In the genomic region with DNA sequence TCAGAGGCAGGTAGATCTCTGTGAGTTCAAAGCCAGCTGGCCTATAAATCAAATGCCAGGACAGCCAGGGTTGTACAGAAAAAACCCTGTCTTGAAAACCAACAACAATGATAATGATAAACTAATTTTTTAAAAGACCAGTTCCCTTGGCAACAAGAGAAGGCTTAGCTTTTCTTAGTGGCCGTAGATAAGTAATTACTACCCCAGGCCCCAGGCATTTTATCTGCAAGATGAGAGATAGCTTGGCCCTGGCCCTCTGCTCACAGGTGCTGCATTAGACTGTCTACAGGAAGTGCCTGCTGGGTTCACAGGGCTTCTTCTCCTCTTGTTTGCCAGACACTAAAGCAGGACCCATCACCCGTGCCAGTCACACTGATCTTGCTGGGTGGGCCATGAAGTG, we compare ENCODE assay signal across 31 mouse cellular contexts. TPM values are rescaled to one million over a fixed set of nuclear protein-coding genes. Genes with fewer than 3 reads are reported as not detected.
DNase-seq lines count a peak whose midpoint lies in the region; ATAC-seq lines count a peak whose summit lies in the region.
"Had no signal": no experiment of that assay in that cellular context is flagged by ENCODE, and none has a peak within 500 bp of the region (broad histone marks: within the 10 kb centered on the region; RNA-seq: fewer than 3 reads in every experiment).

No protein-coding gene starts in this region.

- no peaks in the 10 kb centered on the region for H3K9me3 ChIP-seq in limb, embryonic 12.5 days
- H3K9me3 ChIP-seq in limb, embryonic 10.5 days (replicated peaks), result no peaks in the 10 kb centered on the region
- H3K9me3 ChIP-seq in embryonic facial prominence, embryonic 14.5 days (ENCODE audit: control insufficient read depth, low read length), result no peaks in the 10 kb centered on the region
- H3K9me3 ChIP-seq: forebrain, embryonic 12.5 days; hindbrain, embryonic 12.5 days; liver, embryonic 15.5 days; lung, embryonic 15.5 days had no signal

- ATAC-seq in limb, embryonic 12.5 days (ENCODE audit: insufficient number of reproducible peaks, insufficient read depth, low FRiP score, low TSS enrichment, low read depth), result no peak
- ATAC-seq in embryonic facial prominence, embryonic 14.5 days (ENCODE audit: low read depth), result no peak
- ATAC-seq: intestine, embryonic 16.5 days had no signal

- 0 out of 2 replicates have a peak overlapping the region, but pooled peaks have one; percentile 27 for H3K4me2 ChIP-seq in limb, embryonic 12.5 days
- H3K4me2 ChIP-seq in embryonic facial prominence, embryonic 14.5 days (ENCODE audit: low read depth, low read length), result peak overlapping the region; percentile 18; the same call in 1 of the 2 replicates
- H3K4me2 ChIP-seq: forebrain, embryonic 12.5 days; heart, embryonic 11.5 days; hindbrain, embryonic 12.5 days; liver, embryonic 15.5 days; lung, embryonic 15.5 days; midbrain, embryonic 11.5 days had no signal

- H3K4me3 ChIP-seq in limb, embryonic 12.5 days (replicated peaks), result 0 out of 2 replicates have a peak overlapping the region, but pooled peaks have one; percentile 12
- no peak overlapping the region for H3K4me3 ChIP-seq in limb, embryonic 10.5 days
- H3K4me3 ChIP-seq in embryonic facial prominence, embryonic 14.5 days (ENCODE audit: low read depth, low read length), result 0 out of 2 replicates have a peak overlapping the region, but pooled peaks have one; percentile 20
- H3K4me3 ChIP-seq: erythroblast, embryonic 14.5 days; forebrain, embryonic 12.5 days; hindbrain, embryonic 12.5 days; liver, embryonic 15.5 days had no signal

- no peaks in the 10 kb centered on the region; the same call in 1 of the 2 replicates for H3K36me3 ChIP-seq in limb, embryonic 12.5 days
- H3K36me3 ChIP-seq in limb, embryonic 10.5 days, result 0 out of 2 replicates have a peak, but pooled peaks cover 5% of the 10 kb centered on the region
- H3K36me3 ChIP-seq in embryonic facial prominence, embryonic 14.5 days (ENCODE audit: control insufficient read depth, insufficient read depth, low read length), result no peaks in the 10 kb centered on the region
- H3K36me3 ChIP-seq: forebrain, embryonic 12.5 days; hindbrain, embryonic 12.5 days; liver, embryonic 15.5 days; lung, embryonic 15.5 days had no signal

- H3K27me3 ChIP-seq in limb, embryonic 12.5 days, result no peaks in the 10 kb centered on the region
- 0 out of 2 replicates have a peak, but pooled peaks cover 4% of the 10 kb centered on the region for H3K27me3 ChIP-seq in limb, embryonic 10.5 days (ENCODE audit: low read depth, poor library complexity, severe bottlenecking)
- H3K27me3 ChIP-seq in embryonic facial prominence, embryonic 14.5 days (replicated peaks; ENCODE audit: control insufficient read depth, insufficient read depth, low read length), result no peaks in the 10 kb centered on the region
- H3K27me3 ChIP-seq: forebrain, embryonic 12.5 days; hindbrain, embryonic 12.5 days; liver, embryonic 15.5 days; lung, embryonic 15.5 days had no signal

- H3K4me1 ChIP-seq in limb, embryonic 12.5 days (replicated peaks), result peaks cover 9% of the 10 kb centered on the region
- peaks cover 22% of the 10 kb centered on the region for H3K4me1 ChIP-seq in limb, embryonic 10.5 days
- peaks cover 12% of the 10 kb centered on the region for H3K4me1 ChIP-seq in embryonic facial prominence, embryonic 14.5 days (ENCODE audit: control insufficient read depth, insufficient read depth, low read length)
- H3K4me1 ChIP-seq: forebrain, embryonic 12.5 days had no signal

- no peak for DNase-seq in limb, embryonic 10.5 days (ENCODE audit: low spot score)
- peak; percentile 27 for DNase-seq in ovary, adult 18-20 months (ENCODE audit: low spot score)
- DNase-seq in ovary, postnatal 14 days (ENCODE audit: low spot score), result no peak
- DNase-seq in embryonic facial prominence, embryonic 14.5 days (ENCODE audit: low spot score), result no peak
- no peak for DNase-seq in embryo, embryonic 11 days
- DNase-seq in gastrocnemius, adult 18-20 months (ENCODE audit: low spot score), result no peak
- DNase-seq: adrenal gland, adult 8-10 months; B cell, adult 2 months; cerebellum, adult 2 months; cerebellum, postnatal 14 days; gastrocnemius, postnatal 14 days; heart, postnatal 36 days; kidney, adult 8-10 months; kidney, postnatal 4 days; layer of hippocampus, postnatal 36 days; lung, postnatal 36 days; right cerebral cortex, adult 18-20 months; right cerebral cortex, postnatal 4 days; thymus, adult 18-20 months; thymus, postnatal 4 days had no signal

- H3K9ac ChIP-seq in limb, embryonic 12.5 days (replicated peaks), result no peak overlapping the region
- no peak overlapping the region for H3K9ac ChIP-seq in embryonic facial prominence, embryonic 14.5 days (ENCODE audit: low read depth, low read length)
- H3K9ac ChIP-seq: forebrain, embryonic 12.5 days; hindbrain, embryonic 12.5 days; liver, embryonic 15.5 days; lung, embryonic 15.5 days had no signal

- 49% methylated on average over 2 of the region's 2 CpGs for WGBS in limb, embryonic 12.5 days
- 62% methylated on average over 2 of the region's 2 CpGs for WGBS in limb, embryonic 10.5 days
- WGBS in embryonic facial prominence, embryonic 14.5 days, result 46% methylated on average over 2 of the region's 2 CpGs

- no peak overlapping the region for H3K27ac ChIP-seq in limb, embryonic 12.5 days
- H3K27ac ChIP-seq in limb, embryonic 10.5 days, result no peak overlapping the region
- H3K27ac ChIP-seq in embryonic facial prominence, embryonic 14.5 days (replicated peaks; ENCODE audit: low read depth, low read length), result no peak overlapping the region
- H3K27ac ChIP-seq: forebrain, embryonic 12.5 days; hindbrain, embryonic 12.5 days; kidney, postnatal 0 days; liver, embryonic 15.5 days; lung, embryonic 15.5 days; stomach, postnatal 0 days had no signal

RNA-seq across cellular contexts. Expression of a gene that starts 29.5 kb away (rescaled TPM):
- 15.0 and 16.9 TPM in 2 replicates for polyA plus RNA-seq in limb, embryonic 12.5 days (2016; fragmentation: Nextera tagmentation; extraction: Ambion mirVana)
- polyA plus RNA-seq in limb, embryonic 10.5 days (2016; fragmentation: Nextera tagmentation; extraction: Ambion mirVana), result 15.6 and 16.1 TPM in 2 replicates
- 15.2 and 17.4 TPM in 2 replicates for polyA plus RNA-seq in embryonic facial prominence, embryonic 14.5 days (2014; fragmentation: Nextera tagmentation; extraction: Ambion mirVana)
- total RNA-seq in gastrocnemius, adult 18-20 months (2021), result 10 to 100 TPM; 10.9 to 11.9 TPM

RNA-seq across cellular contexts. Expression of a gene that starts 51.6 kb away (rescaled TPM):
- 732 and 757 TPM in 2 replicates for polyA plus RNA-seq in limb, embryonic 12.5 days (2016; fragmentation: Nextera tagmentation; extraction: Ambion mirVana)
- polyA plus RNA-seq in limb, embryonic 10.5 days (2016; fragmentation: Nextera tagmentation; extraction: Ambion mirVana), result 723 and 764 TPM in 2 replicates
- polyA plus RNA-seq in embryonic facial prominence, embryonic 14.5 days (2014; fragmentation: Nextera tagmentation; extraction: Ambion mirVana), result 433 and 475 TPM in 2 replicates
- total RNA-seq in gastrocnemius, adult 18-20 months (2021), result 100 to 1,000 TPM; 103 to 109 TPM
